Mouse (Mus musculus): ENCODE data around the gene Dusp22. TPM values are rescaled to one million over a fixed set of nuclear protein-coding genes. Genes with fewer than 3 reads are reported as not detected.
A peak's percentile ranks its signal among the peaks of the same experiment; 100 is the strongest.

Dusp22 gene
- polyA plus RNA-seq, 1 experiment from 2014 or later, result 12.4 TPM

DNA sequence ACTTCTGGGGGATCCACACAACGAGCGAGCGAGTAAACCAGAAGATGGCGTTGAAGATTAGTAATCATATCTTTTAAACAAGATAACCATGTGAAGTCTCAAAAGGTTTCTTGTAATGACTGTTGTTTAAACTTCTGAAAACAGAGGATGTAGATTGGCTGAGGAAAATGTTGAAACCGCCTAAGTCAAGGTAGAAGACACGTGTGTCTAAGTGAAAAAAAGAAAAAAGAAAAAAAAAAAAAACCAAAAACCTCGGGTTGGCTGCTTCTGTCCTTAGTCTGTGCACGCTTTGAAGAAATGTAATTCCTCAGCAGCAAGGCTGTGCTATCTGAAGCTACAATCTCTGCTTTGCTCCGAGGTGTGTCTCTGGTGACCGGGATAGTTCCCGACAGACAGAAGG lies 87.7 kb downstream of the Dusp22 start:
- Histone ChIP-seq H3K4me2 (no peak overlapping the region), H3K27me3 (peaks cover 64% of the 10 kb centered on the region), H3K4me3 (replicated peaks) (no peak overlapping the region), H3K9me3 (no peaks in the 10 kb centered on the region), H3K27ac (no peak overlapping the region), H3K4me1 (peaks cover 25% of the 10 kb centered on the region), H3K36me3 (replicated peaks) (no peaks in the 10 kb centered on the region), H3K9ac (no peak overlapping the region)
- WGBS, result 78% methylated on average over 11 of the region's 11 CpGs
- ATAC-seq (ENCODE audit: low FRiP score), result no peak

DNA sequence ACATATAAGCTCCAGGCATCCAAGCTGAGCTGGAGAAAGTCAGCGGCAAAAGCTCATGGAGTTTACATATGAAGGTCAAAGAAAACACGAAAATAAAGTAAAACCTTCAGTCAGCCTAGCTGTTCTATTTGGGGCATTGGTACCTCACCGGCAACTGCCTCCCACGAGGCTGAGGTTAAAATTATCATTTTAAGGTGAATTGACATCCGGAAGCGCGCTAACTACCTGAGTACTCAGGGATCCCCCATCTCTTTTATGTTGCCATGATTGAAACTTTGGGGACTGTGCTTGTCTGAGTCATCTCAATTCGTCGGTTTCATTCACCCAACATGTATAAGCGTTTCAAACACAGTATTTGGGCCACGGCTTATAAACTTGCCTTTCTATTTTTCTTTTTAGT lies 88.5 kb downstream of the Dusp22 start:
- H3K9ac ChIP-seq, result no peak overlapping the region
- no peaks in the 10 kb centered on the region for H3K9me3 ChIP-seq
- H3K4me2 ChIP-seq, result peak overlapping the region; percentile 68; the same call in 1 of the 2 replicates
- no peak for ATAC-seq (ENCODE audit: low FRiP score)
- peaks cover 73% of the 10 kb centered on the region for H3K27me3 ChIP-seq
- H3K36me3 ChIP-seq (replicated peaks), result no peaks in the 10 kb centered on the region
- no peak overlapping the region for H3K27ac ChIP-seq
- peaks cover 25% of the 10 kb centered on the region for H3K4me1 ChIP-seq
- WGBS, result 59% methylated on average over 11 of the region's 11 CpGs
- no peak overlapping the region for H3K4me3 ChIP-seq (replicated peaks)

DNA sequence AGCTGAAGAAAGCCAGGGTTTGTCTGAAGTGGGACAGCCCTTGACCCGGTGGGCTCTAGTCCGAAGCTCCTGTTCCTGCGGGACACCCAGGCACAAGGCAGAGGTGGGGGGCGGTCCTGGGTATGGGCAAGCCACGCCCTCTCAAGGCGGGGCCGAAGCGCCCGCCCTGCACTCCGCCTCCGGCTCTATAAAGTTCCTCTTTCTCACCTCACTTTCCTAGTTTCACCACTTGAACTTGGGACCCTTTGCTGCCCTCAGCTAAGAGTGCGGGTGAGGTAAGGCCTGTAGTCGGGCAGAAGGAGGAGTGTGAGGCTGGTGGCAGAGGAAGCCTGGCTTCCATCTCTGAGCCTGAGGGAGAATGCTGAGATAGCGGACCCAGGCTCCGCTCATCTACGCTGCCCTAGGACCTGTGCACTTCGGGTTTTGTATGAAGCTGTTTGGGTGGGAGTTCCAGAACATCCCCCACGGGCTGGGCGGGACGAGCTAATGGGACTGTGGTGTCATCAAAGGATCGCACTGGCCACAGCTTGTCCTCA lies 89.3 kb downstream of the Dusp22 start, which contains the start of gene Irf4:
Irf4 (plus strand) TSS at position 206 of the 536 bp plus-strand sequence.
- H3K36me3 ChIP-seq (replicated peaks), result no peaks in the 10 kb centered on the region
- peaks cover 25% of the 10 kb centered on the region for H3K4me1 ChIP-seq
- H3K9ac ChIP-seq, result no peak within 1 kb of the TSS; the same call in 1 of the 2 replicates
- peak; percentile 91 for ATAC-seq (ENCODE audit: low FRiP score)
- H3K9me3 ChIP-seq, result no peaks in the 10 kb centered on the region
- peak within 1 kb of the TSS; percentile 42 for H3K4me3 ChIP-seq (replicated peaks)
- peaks cover 76% of the 10 kb centered on the region for H3K27me3 ChIP-seq
- no peak within 1 kb of the TSS for H3K27ac ChIP-seq
- WGBS, result under 1% methylated on average over 21 of the region's 21 CpGs
- H3K4me2 ChIP-seq, result peak within 1 kb of the TSS; percentile 68

DNA sequence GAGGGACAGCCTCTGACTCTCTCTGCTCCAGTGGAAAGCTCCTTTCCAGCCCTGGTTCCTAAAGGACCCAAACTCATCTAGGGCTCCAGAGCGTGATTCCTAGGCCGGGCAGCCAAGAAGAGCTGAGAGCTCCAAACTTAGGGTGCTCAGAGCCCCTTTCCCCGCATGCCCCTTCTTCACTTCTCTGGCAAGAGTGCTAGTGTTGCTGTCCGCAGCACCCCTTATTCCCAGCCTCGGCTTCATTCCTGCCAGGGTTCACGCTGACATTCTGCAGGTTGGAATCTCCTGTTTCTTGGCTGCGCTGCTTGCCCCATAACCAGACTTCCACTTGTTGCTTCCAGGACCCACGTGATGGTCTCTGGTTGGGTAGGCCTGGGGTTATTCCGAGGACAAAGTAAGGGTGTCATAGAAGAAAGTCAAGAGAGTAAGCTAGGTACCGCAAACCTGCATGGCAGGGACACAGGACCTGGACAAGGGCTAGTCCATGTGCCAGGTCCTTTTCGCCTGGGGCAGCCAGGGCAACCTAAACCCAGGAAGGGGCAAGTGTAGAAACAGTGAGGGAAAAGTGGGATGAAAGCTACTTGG lies 89.8 kb downstream of the Dusp22 start:
- Histone ChIP-seq H3K4me1 (peaks cover 25% of the 10 kb centered on the region), H3K9me3 (no peaks in the 10 kb centered on the region), H3K9ac (no peak overlapping the region; the same call in 1 of the 2 replicates), H3K4me3 (replicated peaks) (peak overlapping the region; percentile 42), H3K27me3 (peaks cover 75% of the 10 kb centered on the region), H3K4me2 (peak overlapping the region; percentile 68), H3K27ac (no peak overlapping the region), H3K36me3 (replicated peaks) (no peaks in the 10 kb centered on the region)
- no peak for ATAC-seq (ENCODE audit: low FRiP score)
- whole genome bisulfite sequencing, result 5% methylated on average over 11 of the region's 11 CpGs

DNA sequence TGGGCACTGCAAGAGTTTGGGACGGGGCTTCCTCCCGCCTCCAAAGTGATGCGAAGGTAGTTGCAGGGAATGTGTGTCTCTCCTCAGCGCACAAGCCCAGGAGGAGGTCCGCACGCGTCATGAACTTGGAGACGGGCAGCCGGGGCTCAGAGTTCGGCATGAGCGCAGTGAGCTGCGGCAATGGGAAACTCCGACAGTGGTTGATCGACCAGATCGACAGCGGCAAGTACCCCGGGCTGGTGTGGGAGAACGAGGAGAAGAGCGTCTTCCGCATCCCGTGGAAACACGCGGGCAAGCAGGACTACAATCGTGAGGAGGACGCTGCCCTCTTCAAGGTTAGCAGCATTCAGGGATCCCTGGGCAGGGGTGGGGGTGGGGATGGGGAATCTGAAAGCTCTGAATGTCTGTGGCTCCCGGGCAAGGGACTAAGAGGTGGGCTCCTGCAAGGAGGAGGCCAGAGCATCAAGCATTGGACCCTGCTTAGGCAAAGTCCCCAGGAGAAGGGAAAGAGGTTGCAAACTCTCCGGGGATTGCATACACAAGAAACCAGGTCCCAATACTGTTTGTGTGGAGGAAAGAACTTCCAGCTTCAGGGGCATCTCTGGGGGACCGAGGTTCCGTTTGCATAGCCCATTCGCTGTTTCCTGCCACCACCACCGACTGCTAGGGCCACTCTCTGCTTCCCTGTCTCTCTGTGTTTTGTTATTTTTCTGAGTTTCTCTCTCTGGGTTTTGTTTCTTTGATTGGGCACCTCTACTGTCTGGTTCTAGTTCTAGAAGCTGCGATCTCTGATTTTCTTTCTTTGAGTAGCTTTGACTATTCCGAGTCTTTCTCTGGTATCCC lies 90.9 kb downstream of the Dusp22 start:
- Histone ChIP-seq H3K9ac (no peak overlapping the region), H3K36me3 (replicated peaks) (no peaks in the 10 kb centered on the region), H3K4me3 (replicated peaks) (peak overlapping the region; percentile 36), H3K4me1 (peaks cover 25% of the 10 kb centered on the region), H3K27me3 (peaks cover 69% of the 10 kb centered on the region), H3K4me2 (peak overlapping the region; percentile 68), H3K9me3 (no peaks in the 10 kb centered on the region), H3K27ac (no peak overlapping the region)
- ATAC-seq (ENCODE audit: low FRiP score), result 0 out of 2 replicates have a peak, but pooled peaks have one; percentile 9
- WGBS, result 2% methylated on average over 33 of the region's 33 CpGs

DNA sequence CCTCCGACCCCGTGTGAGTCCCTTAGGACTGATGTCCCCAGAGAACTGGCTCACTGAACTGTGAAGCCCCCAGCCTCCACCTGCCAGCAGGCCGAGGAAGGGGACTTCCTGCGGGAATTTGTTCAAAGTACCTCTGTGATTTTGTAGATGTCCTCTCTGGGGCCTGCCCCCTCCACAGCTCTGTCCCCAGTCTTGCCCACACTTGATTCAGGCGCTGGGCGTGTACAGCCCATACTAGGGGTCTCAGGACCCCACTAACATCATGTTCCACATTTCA lies 91.4 kb downstream of the Dusp22 start:
- Histone ChIP-seq H3K27ac (no peak overlapping the region), H3K4me2 (no peak overlapping the region), H3K9me3 (no peaks in the 10 kb centered on the region), H3K9ac (no peak overlapping the region), H3K4me3 (replicated peaks) (no peak overlapping the region), H3K27me3 (peaks cover 69% of the 10 kb centered on the region), H3K4me1 (peaks cover 25% of the 10 kb centered on the region), H3K36me3 (replicated peaks) (no peaks in the 10 kb centered on the region)
- 22% methylated on average over 6 of the region's 6 CpGs for WGBS
- ATAC-seq (ENCODE audit: low FRiP score), result no peak

DNA sequence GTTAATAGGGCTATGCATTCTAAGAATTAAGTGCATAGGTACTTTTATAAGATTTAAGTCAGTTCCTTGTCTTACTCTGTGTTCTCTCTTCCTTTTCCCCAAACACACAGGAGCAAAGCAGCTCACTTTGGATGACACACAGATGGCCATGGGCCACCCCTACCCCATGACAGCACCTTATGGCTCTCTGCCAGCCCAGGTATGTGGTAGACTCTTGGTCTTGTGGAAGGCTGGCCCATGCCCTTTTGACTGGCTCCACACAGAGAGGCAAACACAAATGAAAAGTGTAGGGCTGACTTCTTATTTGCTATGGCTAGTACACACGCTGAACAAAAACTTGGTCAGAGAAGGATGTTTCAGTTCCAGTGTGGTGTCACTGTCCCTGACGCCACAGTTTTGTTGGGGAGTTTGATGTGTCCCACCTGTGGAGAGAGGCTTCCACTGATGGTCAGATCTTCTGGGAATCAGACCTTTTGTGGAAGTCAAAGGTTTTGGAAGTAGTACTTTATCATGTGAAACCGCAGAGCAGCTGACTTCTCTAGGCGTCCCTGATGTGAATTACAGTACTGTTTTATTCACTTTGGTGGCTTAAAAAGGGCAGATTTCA lies 92.9 kb downstream of the Dusp22 start:
- Histone ChIP-seq H3K27ac (no peak overlapping the region), H3K36me3 (replicated peaks) (no peaks in the 10 kb centered on the region), H3K27me3 (peaks cover 59% of the 10 kb centered on the region), H3K9me3 (no peaks in the 10 kb centered on the region), H3K9ac (no peak overlapping the region), H3K4me2 (no peak overlapping the region), H3K4me1 (peaks cover 25% of the 10 kb centered on the region), H3K4me3 (replicated peaks) (no peak overlapping the region)
- no peak for ATAC-seq (ENCODE audit: low FRiP score)
- WGBS, result 86% methylated on average over 4 of the region's 4 CpGs

DNA sequence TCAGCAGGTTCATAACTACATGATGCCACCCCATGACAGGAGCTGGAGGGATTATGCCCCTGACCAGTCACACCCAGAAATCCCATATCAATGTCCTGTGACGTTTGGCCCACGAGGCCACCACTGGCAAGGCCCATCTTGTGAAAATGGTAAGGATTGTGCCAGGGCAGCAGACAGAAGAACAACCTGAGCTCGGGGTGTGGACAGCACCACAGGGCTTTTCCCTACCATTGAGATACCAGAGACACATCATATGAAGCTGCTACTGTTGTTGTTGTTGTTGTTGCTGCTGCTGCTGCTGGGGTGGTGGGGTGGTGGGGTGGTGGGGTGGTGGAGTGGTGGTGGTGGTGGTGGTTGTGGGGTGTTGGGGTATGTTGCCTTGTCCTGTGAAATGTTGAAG lies 93.6 kb downstream of the Dusp22 start:
- H3K4me3 ChIP-seq (replicated peaks), result no peak overlapping the region
- no peak overlapping the region for H3K4me2 ChIP-seq
- no peak for ATAC-seq (ENCODE audit: low FRiP score)
- H3K4me1 ChIP-seq, result peaks cover 25% of the 10 kb centered on the region
- 84% methylated on average over 3 of the region's 3 CpGs for WGBS
- no peaks in the 10 kb centered on the region for H3K36me3 ChIP-seq (replicated peaks)
- no peaks in the 10 kb centered on the region for H3K9me3 ChIP-seq
- no peak overlapping the region for H3K9ac ChIP-seq
- H3K27me3 ChIP-seq, result peaks cover 52% of the 10 kb centered on the region
- H3K27ac ChIP-seq, result no peak overlapping the region

DNA sequence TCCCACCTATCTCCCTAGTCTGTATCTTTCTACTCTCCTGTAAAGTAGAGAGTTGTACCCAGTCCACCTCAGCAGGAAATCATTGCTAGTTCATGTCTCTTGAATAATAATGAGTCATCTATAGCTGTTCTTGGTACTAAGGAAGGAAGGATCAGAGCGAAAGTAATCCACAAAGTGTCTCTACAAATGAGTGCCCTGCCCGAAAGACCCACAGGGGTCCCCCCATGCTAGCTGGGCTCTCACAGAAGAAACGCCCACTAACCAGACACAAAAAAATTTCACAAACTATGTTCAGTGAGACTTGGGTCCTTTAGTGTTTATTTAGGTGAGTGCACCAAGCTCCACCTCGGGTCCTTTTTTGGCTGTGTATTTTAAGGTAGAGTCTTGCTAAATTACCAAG lies 94.3 kb downstream of the Dusp22 start:
- H3K4me3 ChIP-seq (replicated peaks), result no peak overlapping the region
- no peak for ATAC-seq (ENCODE audit: low FRiP score)
- WGBS, result 79% methylated on average over 4 of the region's 4 CpGs
- H3K9me3 ChIP-seq, result no peaks in the 10 kb centered on the region
- no peak overlapping the region for H3K9ac ChIP-seq
- no peaks in the 10 kb centered on the region for H3K36me3 ChIP-seq (replicated peaks)
- peaks cover 20% of the 10 kb centered on the region for H3K4me1 ChIP-seq
- H3K27me3 ChIP-seq, result peaks cover 46% of the 10 kb centered on the region
- no peak overlapping the region for H3K27ac ChIP-seq
- H3K4me2 ChIP-seq, result no peak overlapping the region

DNA sequence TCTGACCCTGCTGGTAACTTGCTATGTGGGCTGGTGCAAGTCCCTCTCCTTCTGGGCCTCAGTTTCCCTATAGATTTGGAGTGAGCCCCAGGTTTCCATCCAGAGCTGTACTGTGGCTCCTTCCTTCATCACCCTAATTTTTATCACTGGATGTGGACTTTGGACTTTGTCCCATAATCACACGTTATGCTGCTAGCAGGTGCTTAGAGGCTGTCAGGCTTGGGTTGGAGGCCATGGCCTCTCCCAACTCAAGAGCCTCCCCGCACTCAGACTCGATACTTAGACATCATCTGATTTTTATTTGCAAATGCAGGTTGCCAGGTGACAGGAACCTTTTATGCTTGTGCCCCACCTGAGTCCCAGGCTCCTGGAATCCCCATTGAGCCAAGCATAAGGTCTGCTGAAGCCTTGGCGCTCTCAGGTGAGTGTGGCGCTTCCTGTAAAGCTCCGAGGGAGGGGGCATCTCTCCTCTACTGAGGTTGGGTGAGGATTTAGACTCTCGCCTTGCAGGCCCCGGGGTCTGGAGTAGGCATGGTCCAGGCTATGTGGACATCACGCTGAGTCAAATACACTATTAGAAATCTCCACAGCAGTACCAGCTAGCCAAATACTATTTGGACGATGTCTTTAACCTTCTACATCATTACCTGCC lies 95.2 kb downstream of the Dusp22 start:
- Histone ChIP-seq H3K27me3 (peaks cover 37% of the 10 kb centered on the region), H3K36me3 (replicated peaks) (no peaks in the 10 kb centered on the region), H3K4me2 (no peak overlapping the region), H3K4me1 (peaks cover 12% of the 10 kb centered on the region), H3K9ac (no peak overlapping the region), H3K9me3 (no peaks in the 10 kb centered on the region), H3K4me3 (replicated peaks) (no peak overlapping the region), H3K27ac (no peak overlapping the region)
- 84% methylated on average over 10 of the region's 10 CpGs for WGBS
- ATAC-seq (ENCODE audit: low FRiP score), result no peak

DNA sequence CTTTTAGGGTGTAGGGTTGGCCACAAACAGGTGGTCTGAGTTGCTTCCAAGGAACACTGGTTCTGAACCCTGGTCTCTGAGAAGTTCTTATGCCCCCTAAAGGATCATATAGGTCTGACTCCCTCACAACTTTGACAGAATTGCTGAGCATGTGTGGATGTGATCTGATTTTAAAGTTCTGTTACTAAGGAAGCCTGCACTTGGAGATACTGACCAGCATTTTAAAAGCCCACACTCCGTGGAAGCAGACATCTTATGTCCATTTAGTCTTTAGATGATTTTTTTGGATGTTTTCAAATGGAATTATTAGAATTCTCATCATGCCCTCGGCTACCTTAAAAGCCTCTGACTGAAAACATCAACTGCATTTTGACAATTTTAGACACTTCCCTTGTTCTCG lies 95.8 kb downstream of the Dusp22 start:
- H3K27ac ChIP-seq, result no peak overlapping the region
- H3K4me2 ChIP-seq, result no peak overlapping the region
- ATAC-seq (ENCODE audit: low FRiP score), result no peak
- H3K36me3 ChIP-seq (replicated peaks), result no peaks in the 10 kb centered on the region
- H3K9me3 ChIP-seq, result no peaks in the 10 kb centered on the region
- H3K4me1 ChIP-seq, result peaks cover 5% of the 10 kb centered on the region
- no peak overlapping the region for H3K4me3 ChIP-seq (replicated peaks)
- H3K27me3 ChIP-seq, result peaks cover 31% of the 10 kb centered on the region
- H3K9ac ChIP-seq, result no peak overlapping the region
- 78% methylated on average over 3 of the region's 3 CpGs for WGBS

DNA sequence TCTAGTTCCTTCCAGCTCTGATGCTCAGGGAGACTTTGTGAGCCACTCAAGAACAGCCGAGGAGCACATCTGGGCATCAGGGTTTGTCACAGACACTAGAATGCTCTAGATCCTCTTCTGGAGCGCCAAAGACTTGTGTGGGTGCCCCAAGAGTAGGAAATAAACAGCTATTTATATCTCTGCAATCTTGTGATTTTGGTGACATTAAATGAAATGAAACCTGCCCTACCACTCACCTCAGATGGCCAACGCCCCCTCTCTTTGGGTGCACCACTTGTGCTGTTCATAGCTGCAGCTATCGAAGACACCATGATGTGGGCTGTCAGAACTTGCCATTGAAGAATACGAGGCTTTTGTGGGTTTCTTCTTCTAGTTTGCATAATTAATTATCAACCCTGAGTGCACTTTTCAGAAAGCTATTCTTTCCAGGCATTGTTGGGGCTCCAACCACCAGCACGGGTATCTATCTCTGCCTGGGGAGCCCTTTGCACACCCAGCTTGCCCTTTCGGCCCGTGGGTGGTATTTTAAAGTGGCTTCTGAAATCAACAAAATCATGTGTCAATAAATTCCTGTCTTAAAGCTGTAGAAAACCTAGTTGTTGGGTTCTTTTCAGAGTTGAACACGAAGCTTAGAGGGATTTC lies 96.3 kb downstream of the Dusp22 start:
- no peak overlapping the region for H3K9ac ChIP-seq
- H3K27me3 ChIP-seq, result peaks cover 25% of the 10 kb centered on the region
- H3K27ac ChIP-seq, result no peak overlapping the region
- no peaks in the 10 kb centered on the region for H3K4me1 ChIP-seq
- no peak overlapping the region for H3K4me2 ChIP-seq
- WGBS, result 70% methylated on average over 9 of the region's 9 CpGs
- H3K4me3 ChIP-seq (replicated peaks), result no peak overlapping the region
- no peaks in the 10 kb centered on the region for H3K9me3 ChIP-seq
- ATAC-seq (ENCODE audit: low FRiP score), result no peak
- no peaks in the 10 kb centered on the region for H3K36me3 ChIP-seq (replicated peaks)

Data from forebrain, embryonic 12.5 days (tissue).